Mouse (Mus musculus) large intestine, adult 2 months (tissue): Measurements from ENCODE around the gene Rhox2c. TPM values are rescaled to one million over a fixed set of nuclear protein-coding genes. Genes with fewer than 3 reads are reported as not detected.
"Not testable (repeated sequence)": the region's sequence is repeated elsewhere in the genome, so short reads cannot be mapped to it uniquely, and the experiment has no call there.

ENCODE experiments used
- DNase-seq: peaks from one replicate; pipeline ENCODE4 v3.0.0-alpha.2; 2012; ENCODE audit warnings: low read depth, low spot score
- WGBS: fragments of 180-500 bp; shearing (Covaris S2); methylation state at CpG from one replicate; pipeline ENCODE4 v1.1.7; 2018; 5-methylcytosine and 5-hydroxymethylcytosine counted together
- polyA plus RNA-seq: library from polyadenylated mRNA; depleted of rRNA; stranded (reverse); fragments of >200 nt; gene quantifications from 2 replicates; pipeline ENCODE4 v1.2.3, GENCODE M21; 2012; rRNA removed

The Rhox2c gene
- not detected in 2 replicates for polyA plus RNA-seq

GRCm38 (mm10) chrX:37453380-37453779, at the start of gene Rhox2c:
TSS of gene Rhox2c (plus strand) at chrX:37453680.
- WGBS: 92% methylated on average over 9 of the region's 10 CpGs
- not testable (repeated sequence) for DNase-seq

DNA sequence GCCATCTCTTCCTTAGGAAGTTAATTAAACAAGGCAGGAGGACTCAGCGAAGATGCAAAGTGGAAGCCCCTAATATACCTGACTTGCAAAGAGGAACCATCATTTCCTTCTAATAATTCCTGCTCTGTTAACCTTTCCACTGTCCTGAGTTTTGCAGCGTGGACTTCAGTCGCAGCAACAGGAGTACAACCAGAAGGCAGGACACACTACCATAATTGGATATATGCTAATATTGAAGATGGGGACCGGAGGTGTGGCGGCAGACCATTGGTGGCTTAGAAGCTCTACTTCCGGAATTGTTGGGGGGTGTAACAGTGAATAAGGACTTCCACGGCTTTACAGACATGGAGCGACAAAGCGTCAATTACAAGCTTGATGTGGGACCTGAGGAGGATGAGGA, 41.7 kb upstream of the Rhox2c start, which contains the start of gene Rhox2b:
TSS of gene Rhox2b (plus strand) at position 301 of the 400 bp plus-strand sequence.
- DNase-seq: not testable (repeated sequence)
- no CpG with 5 or more reads among the region's 9 CpGs for WGBS

- WGBS: 88% methylated on average over 15 of the region's 15 CpGs
Measured at GRCm38 (mm10) chrX:37432194-37432593, 21.3 kb upstream of the Rhox2c start, which contains the start of gene Rhox4b. TSS of gene Rhox4b (plus strand) at chrX:37432494.

GRCm38 (mm10) chrX:37458285-37458684, 4.8 kb downstream of the Rhox2c start, which contains the start of gene Rhox3c:
TSS of gene Rhox3c (plus strand) at chrX:37458585.
- WGBS: 88% methylated on average over 3 of the region's 4 CpGs
- not testable (repeated sequence) for DNase-seq

More at GRCm38 (mm10) chrX:37432194-37432593, 21.3 kb upstream of the Rhox2c start, which contains the start of gene Rhox4b:
- not testable (repeated sequence) for DNase-seq

- DNase-seq: not testable (repeated sequence)
- WGBS: 94% methylated on average over 14 of the region's 14 CpGs
Measured at GRCm38 (mm10) chrX:37480037-37480436, 26.6 kb downstream of the Rhox2c start, which contains the start of gene Rhox4c. TSS of gene Rhox4c (plus strand) at chrX:37480337.

- WGBS: 92% methylated on average over 16 of the region's 18 CpGs
- not testable (repeated sequence) for DNase-seq
Measured at GRCm38 (mm10) chrX:37514059-37514458, 60.6 kb downstream of the Rhox2c start, which contains the start of gene Rhox4d. TSS of gene Rhox4d (plus strand) at chrX:37514359.

Other genes starting within 250 kb of the Rhox2c start
- not detected in 2 replicates for gene Gm9, start 242.6 kb upstream of the Rhox2c start, polyA plus RNA-seq
- gene Rhox1, start 231.4 kb upstream of the Rhox2c start, polyA plus RNA-seq: not detected in 2 replicates
- not detected in 2 replicates for gene Rhox2a, start 208.7 kb upstream of the Rhox2c start, polyA plus RNA-seq
- gene Rhox3a, start 203.8 kb upstream of the Rhox2c start, polyA plus RNA-seq: not detected in 2 replicates
- gene Rhox4a, start 188.3 kb upstream of the Rhox2c start, polyA plus RNA-seq: not detected in 2 replicates
- gene Rhox3a2, start 73.7 kb upstream of the Rhox2c start, polyA plus RNA-seq: not detected in 2 replicates
- not detected in 2 replicates for gene Rhox4a2, start 62.8 kb upstream of the Rhox2c start, polyA plus RNA-seq
- not detected in 2 replicates for gene Rhox2b, start 41.6 kb upstream of the Rhox2c start, polyA plus RNA-seq
- gene Rhox4b, start 21.2 kb upstream of the Rhox2c start, polyA plus RNA-seq: not detected in 2 replicates
- gene Rhox3c, start 4.9 kb downstream of the Rhox2c start, polyA plus RNA-seq: not detected in 2 replicates
- gene Rhox4c, start 26.7 kb downstream of the Rhox2c start, polyA plus RNA-seq: not detected in 2 replicates
- gene Rhox2d, start 39.7 kb downstream of the Rhox2c start, polyA plus RNA-seq: not detected in 2 replicates
- gene Rhox4d, start 60.7 kb downstream of the Rhox2c start, polyA plus RNA-seq: not detected in 2 replicates
- not detected in 2 replicates for gene Rhox2e, start 76.8 kb downstream of the Rhox2c start, polyA plus RNA-seq
- not detected in 2 replicates for gene Rhox3e, start 88.3 kb downstream of the Rhox2c start, polyA plus RNA-seq
- gene Rhox4e, start 103.7 kb downstream of the Rhox2c start, polyA plus RNA-seq: not detected in 2 replicates
- not detected in 2 replicates for gene Rhox2f, start 117.7 kb downstream of the Rhox2c start, polyA plus RNA-seq
- not detected in 2 replicates for gene Rhox3f, start 127.3 kb downstream of the Rhox2c start, polyA plus RNA-seq
- not detected in 2 replicates for gene Rhox4f, start 154.0 kb downstream of the Rhox2c start, polyA plus RNA-seq
- not detected in 2 replicates for gene Rhox3g, start 174.9 kb downstream of the Rhox2c start, polyA plus RNA-seq
- gene Rhox2g, start 189.8 kb downstream of the Rhox2c start, polyA plus RNA-seq: not detected in 2 replicates
- gene Rhox4g, start 197.6 kb downstream of the Rhox2c start, polyA plus RNA-seq: not detected in 2 replicates
- gene Rhox3h, start 215.1 kb downstream of the Rhox2c start, polyA plus RNA-seq: not detected in 2 replicates
- not detected in 2 replicates for gene Rhox2h, start 219.6 kb downstream of the Rhox2c start, polyA plus RNA-seq